Mouse (Mus musculus) brain, embryonic 14.5 days (tissue): ENCODE measurements at regions not wholly inside any gene's neighbourhood (a gene's known extent, or its start where the extent isn't known, plus 50 kb on each side); places are given as distances from the start of the nearest gene placed in this dataset.

Source experiments
- DNase-seq: peaks from one replicate; pipeline ENCODE4 v3.0.0-alpha.2; 2011; ENCODE audit warnings: low read depth
- CTCF ChIP-seq: fragments of 200-500 bp; IDR thresholded peaks from 2 replicates; pipeline ENCODE4 v1.5.1; 2012; ENCODE audit warnings: inconsistent platforms, mild to moderate bottlenecking, moderate library complexity, borderline replicate concordance; ENCODE audit not compliant: insufficient read depth, insufficient read length; ENCODE audit errors: extremely low read depth
- POLR2A ChIP-seq: fragments of 200-500 bp; IDR thresholded peaks from 2 replicates; pipeline ENCODE4 v1.6.1; 2012; ENCODE audit warnings: mild to moderate bottlenecking, inconsistent platforms, borderline replicate concordance; ENCODE audit not compliant: poor library complexity, insufficient read depth, insufficient read length, severe bottlenecking; ENCODE audit errors: extremely low read depth

DNA sequence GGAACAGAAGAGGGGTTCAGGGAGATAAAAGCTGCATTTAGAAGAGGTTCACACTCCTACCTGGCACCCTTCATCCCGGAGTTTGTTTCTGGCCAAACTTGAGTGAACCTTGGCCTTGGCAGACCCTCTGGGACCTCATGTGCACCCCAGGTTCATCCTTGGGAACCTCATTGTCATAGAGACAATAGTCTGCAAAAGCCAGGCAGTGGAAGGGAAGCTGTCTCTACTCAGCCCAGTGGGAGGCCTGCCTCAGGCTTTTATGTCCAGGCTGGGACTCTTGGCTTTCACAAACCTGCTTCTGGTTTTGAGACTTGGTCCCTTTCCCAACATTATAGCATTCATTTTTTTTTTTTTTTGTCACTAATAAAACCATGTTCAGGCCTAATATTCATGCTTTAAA lies 80.3 kb upstream of the Ctbp2 start:
- DNase-seq, result no peak
- TF ChIP-seq POLR2A (no peak), CTCF (no peak)

DNA sequence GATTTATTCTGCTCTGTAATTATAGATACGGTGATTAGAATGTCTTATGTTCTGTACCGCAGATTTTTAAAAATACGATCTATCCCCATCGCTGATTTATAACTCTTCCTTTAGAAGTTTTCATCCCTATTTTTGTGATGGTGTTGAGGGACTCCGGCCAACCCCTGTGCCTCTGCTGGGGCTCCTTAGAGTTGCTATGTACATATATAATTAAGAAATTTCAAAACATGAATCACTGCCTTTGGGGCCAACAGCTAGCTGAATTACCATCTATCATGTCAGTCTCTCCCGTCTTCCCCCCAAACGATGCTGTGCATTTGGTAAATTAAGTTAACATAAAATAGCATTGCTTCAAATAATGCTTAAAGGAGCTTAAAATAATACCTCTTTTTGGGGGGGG lies 79.8 kb upstream of the Ctbp2 start:
- no peak for DNase-seq

DNA sequence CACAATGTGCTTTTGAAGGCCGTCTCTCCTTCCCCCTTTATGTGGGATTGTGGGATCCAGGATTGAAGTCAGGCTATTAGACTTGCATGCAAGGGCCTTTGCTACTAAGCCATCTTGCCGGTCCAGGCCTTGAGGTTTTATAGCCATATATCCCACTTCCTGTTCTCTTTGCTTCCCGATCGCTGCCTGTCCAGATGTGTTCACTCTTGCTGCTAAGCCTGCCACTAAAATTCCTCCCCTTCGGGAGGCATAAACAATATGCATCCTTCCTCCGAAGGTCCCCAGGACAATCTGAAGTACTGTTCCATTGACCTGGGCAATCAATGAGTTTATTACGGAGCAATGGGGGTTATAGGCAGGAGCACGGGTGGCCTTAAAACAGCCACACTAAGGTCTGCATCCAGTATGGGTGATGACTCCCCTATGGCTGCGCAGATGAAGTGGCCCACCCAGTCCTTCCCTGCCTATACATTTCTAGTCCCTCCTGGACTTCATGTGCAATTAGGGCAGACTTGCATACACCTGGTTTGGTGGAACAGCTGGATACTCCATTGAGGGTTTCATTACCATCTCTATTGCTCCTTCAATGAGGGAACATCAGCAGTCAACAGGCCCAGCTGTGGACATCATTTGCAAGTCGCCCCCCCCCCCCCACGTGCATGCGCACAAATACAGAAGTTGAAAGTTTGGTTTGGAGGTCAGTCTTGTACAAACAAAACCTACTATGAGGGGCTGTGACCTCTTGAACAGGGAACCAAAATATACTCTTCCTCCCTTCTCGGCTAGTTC lies 78.1 kb upstream of the Ctbp2 start:
- DNase-seq, result no peak
- no peak for TF ChIP-seq POLR2A
- TF ChIP-seq CTCF, result no peak

More for the DNA sequence above, 79.8 kb upstream of the Ctbp2 start:
- TF ChIP-seq CTCF (no peak), POLR2A (no peak)

DNA sequence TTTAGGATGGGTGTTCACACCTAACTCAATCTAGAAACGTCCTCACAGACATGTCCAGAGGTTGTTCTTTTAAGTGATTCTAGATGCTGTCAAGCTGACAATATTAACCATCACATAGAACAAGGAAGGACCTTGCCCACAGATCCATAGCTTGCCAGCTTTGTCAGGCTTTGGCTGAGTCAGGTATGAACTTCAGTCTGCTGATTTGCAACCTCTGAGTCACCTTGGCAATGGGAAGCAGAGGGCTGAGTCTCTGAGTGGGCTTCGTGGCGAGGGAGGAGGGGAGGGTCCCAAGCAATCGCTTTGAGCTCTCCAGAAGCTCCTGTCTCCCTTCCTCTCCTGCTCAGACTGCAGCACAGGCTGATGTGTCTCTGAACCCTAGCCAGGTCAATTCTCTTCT lies 74.9 kb upstream of the Ctbp2 start:
- TF ChIP-seq CTCF (no peak), POLR2A (no peak)
- DNase-seq, result no peak

DNA sequence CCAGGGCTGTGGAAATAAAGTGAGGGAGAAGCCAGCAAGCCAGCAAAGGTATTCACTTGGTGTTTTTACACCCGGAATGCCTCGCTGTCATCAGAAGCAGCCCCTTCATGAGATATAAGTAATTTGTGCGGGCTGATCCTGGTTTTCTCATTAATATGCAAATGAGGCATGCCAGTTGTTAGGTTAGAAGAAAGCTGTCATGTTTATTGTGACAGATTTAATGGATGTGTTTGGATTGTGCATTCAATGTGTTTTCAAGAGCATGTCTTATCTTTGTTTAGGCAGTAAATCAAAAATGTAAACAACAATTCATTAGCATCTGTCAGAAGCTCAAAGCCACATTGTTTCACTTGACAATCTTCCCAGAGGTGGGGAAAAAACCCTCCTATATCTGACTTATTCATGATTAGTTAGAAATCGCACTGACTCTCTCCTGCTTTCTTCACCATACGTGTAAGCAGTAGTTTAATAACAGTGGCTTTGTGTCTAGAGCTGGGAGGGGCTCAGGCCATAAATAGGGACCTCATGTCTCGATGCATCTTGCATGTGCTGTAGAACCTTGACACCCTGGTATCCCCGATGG lies 65.8 kb upstream of the Ctbp2 start:
- TF ChIP-seq POLR2A (no peak), CTCF (no peak)
- DNase-seq, result peak; percentile 87

DNA sequence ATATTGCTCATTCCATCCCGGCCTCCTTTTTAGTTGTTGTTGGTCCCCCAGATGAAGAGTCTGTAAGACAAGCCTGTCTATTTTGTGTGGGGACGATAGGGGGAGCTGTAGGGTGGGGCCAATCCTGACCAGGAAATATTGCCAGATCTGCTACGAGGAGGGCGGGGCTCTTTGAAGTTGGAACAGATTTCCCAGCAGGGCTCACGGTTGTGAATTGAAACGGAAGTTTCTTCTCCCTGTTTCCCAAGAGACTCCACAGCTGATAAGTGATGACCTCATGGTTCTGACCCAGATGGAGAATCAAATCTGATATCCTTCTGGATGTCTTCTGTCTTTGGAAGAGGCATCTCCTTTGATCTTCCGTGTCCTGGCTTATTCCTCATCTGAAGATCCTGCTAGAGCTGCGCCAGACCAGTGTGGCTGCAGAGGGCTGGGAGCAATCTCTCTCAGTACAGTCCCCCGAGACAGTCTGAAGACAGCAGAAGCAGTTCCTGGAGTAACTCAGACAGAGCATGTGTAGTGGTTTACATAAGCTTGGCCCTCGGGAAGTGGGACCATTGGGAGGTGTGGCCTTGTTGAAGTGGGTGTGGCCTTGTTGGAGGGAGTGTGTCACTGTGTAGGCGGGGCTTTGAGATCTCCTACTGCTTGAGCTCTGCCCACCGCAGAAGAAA lies 61.9 kb upstream of the Ctbp2 start:
- DNase-seq, result peak; percentile 73
- peak; percentile 46; the same call in 1 of the 2 replicates for TF ChIP-seq CTCF
- TF ChIP-seq POLR2A, result no peak

DNA sequence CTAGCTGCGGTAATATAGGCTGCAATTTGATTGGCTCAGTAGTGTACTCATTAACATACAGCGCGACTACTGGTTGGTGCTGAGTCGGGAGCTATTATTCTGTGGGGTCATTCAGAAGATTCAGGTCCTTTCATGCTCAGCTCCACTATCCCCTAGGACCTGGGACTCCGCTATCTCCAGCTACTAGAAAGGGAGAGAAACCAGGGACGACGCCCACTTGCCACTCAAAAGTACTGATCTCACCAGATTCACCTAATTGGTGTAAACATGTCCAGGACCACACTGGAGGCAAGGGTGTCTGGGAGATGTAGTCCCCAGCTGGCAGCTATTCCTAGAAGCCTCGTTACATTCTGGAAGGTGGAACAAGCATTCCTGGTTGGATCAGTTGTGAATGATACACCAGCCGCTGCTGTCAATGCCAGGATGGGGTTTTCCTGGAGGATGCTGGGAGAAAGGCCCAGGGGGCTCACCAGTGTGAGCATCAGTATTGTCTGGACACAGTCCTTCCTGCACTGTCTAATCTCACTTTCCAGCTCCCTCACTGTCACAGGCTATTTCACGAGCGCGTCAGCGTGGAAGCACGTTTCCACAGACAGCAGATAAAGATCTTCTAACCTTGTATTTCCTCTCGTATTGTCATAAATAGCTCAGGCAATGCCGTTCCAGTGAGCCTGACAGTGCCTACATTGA lies 60.9 kb upstream of the Ctbp2 start:
- DNase-seq, result peak; percentile 58
- no peak for TF ChIP-seq CTCF
- TF ChIP-seq POLR2A, result no peak

DNA sequence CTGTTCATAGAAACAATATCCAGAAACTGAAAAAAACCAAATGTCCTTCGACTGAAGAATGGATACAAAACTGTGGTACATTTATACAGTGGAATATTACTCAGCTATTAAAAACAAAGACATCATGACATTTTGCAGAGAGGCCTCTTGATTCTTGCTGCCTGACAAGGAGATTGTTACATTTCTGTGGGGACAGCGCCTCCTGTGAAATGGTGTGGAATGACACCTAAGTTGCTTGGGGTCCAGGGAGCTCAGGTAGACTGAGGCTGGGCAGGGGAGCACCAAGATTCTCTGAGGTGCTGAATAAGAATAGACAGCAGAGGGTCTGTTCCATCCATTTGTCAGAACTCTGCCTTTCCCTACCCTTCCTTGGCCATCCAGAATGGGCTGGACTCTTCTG lies 57.2 kb upstream of the Ctbp2 start:
- DNase-seq, result no peak
- no peak for TF ChIP-seq POLR2A
- TF ChIP-seq CTCF, result no peak

DNA sequence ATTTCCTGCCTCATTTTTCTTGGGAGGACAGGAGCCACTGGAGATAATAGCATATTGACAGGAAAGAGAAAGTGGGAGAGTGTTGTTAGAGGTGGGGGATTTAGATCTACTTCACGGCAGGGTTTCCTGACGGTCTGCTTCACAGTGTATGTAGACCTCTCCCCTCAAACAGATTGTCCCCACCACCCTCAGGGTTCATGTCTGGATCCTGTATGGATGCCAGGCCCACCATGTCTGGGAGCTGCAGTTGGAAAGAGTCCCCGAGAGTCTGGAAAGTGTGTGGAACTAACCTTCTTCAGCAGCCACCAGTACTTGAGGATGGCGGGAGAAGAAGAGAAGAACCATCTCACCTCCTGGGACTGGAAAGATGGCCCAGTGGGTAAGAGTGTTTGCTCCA lies 53.0 kb upstream of the Ctbp2 start:
- DNase-seq, result no peak
- TF ChIP-seq POLR2A, result no peak

DNA sequence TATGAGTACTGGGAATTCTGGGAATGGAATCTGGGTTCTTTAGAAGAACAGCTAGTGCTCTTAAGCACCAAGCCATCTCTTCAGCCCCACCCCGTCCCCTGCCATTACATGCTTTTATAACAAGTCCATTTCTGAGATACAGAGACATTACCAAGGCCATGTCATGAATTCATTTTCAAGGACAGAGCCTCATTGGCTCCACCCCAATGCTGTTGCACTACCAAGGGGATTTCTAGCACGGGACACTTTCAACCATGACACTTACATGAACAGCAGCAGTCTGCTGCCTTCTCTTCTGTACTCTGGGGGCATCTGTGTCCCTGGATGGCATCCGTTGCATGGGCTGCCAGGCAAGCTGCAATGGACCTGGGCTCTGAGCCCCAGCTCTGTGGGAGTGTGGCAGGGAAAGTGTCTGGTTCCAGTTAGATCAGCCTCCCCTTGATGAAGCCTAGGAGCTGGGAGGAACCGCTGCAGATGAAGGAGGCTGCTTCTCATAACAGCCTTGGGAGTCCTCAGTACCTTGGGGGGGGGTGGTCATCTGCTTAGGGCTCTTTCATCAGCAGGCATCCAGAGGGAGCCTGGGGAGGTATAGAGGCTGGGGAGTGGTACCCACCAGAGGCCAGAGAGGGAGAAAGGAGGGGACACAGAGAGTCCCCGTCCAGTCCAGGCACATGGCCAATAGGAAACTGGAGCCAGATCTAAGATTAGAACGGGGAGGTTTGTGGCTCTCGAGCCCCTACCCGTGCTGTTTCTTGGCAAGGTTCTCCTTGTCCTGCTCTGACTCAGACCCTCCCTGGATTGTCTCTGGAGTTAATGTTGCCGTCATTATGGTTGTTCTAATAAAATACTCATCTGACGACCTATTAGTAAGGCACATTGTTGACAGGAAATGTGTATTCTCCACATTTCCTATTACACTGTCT lies 52.4 kb upstream of the Ctbp2 start:
- TF ChIP-seq CTCF, result no peak
- TF ChIP-seq POLR2A, result no peak
- DNase-seq, result peak; percentile 40
